Mouse (Mus musculus) megakaryocyte, embryonic 14.5 days (primary cell): ENCODE measurements around the gene Tmem135.

Experiments
- FLI1 ChIP-seq: IDR thresholded peaks from 2 replicates; pipeline ENCODE4 v1.6.1; 2012; ENCODE audit warnings: low read length, inconsistent platforms, mixed read lengths
- GATA1 ChIP-seq: IDR thresholded peaks from 3 replicates; pipeline ENCODE4 v1.6.1; 2012; ENCODE audit warnings: mixed read lengths, low read length, inconsistent platforms, borderline replicate concordance

GRCm38 (mm10) chr7:89424659-89425058 lies 20.6 kb upstream of the Tmem135 start:
- TF ChIP-seq GATA1 (no peak), FLI1 (no peak)
